Mouse (Mus musculus): Measurements from ENCODE around the gene Hist1h4h. TPM values are rescaled to one million over a fixed set of nuclear protein-coding genes. Genes with fewer than 3 reads are reported as not detected.

Hist1h4h gene
- total RNA-seq, 4 experiments from 2014 or later: 381 to 523 (median 406) TPM

DNA sequence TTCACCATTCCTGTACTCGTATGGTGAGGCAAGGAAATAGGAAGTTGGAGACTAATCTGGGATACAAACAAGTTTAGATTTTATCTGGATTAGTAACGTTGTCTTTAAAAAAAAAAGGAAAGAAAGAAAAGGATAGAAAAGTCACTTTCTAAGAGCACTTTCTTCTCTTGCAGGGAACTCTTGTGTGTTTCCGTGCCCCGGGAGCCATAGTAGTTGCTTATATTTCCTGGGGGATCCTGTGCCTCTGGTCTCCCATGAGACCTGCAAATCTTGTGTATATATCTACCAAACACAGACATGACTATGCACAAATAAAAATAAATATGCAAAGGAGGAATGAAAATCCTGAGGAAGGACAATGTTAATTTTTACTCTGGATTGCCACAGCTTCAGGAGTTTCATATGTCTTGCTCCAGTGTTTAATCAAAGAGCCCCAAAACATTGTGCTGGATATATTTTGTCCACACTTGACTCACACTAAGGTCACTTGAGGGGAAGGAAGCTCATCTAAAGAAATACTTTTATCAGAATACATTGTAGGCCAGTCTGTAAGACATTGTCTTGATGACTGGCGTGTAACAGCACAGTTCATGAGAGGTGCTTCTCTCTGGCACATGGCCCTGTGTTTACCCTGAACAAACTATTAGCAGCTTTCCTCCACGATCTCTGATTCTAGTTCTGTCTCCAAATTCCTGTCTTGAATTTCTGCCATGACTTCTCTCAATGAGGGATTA is 46.2 kb downstream of the Hist1h4h start:
- DNase-seq: no peak

DNA sequence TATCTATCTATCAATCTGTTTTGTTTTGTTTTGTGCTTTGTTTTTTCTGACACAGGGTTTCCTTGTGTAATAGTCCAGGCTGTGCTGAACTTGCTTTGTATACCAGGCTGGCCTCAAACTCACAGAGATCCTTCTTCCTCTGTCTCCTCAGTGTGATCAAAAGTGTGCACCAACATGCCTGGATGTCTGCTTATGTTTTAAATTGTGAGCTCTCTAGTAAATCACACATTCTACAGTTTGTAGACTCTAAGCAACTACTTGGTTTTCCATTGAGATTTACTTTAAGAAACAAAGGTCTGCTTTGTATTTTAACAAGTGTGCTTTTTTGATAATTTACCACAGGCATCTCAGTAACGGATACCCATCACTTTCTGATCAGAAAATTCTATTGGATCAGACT is 47.0 kb downstream of the Hist1h4h start:
- DNase-seq: no peak

Small RNA genes within 50 kb of the gene (microRNA-seq; reads per million reads assigned to microRNA genes)
- 0 reads per million in 2 experiments for gene Gm44297
- 0 reads per million in 2 experiments for gene Gm44359
- gene Gm44394: 0 reads per million in 2 experiments
- 0 to 0.67 reads per million in 2 experiments for gene n-TStga1

Other genes starting within 250 kb of the Hist1h4h start
- 10 to 100 TPM; 20.0 to 26.5 (median 23.6) TPM for gene Zfp322a, start 161.8 kb upstream of the Hist1h4h start, total RNA-seq (2022)
- gene Abt1, start 107.2 kb upstream of the Hist1h4h start, total RNA-seq (2022): 1 to 10 TPM; 6.5 to 7.8 (median 7.1) TPM
- not detected for gene Btn1a1, start 65.1 kb upstream of the Hist1h4h start, total RNA-seq (2022)
- gene Btn2a2, start 42.2 kb upstream of the Hist1h4h start, total RNA-seq (2022): not detected
- gene Hist1h2af, start 2.9 kb downstream of the Hist1h4h start, total RNA-seq (2022): 10 to 100 TPM in 3 of 4 experiments, 1 to 10 TPM in 1; 8.2 to 20.8 (median 16.2) TPM
- gene Hist1h3g, start 4.4 kb downstream of the Hist1h4h start, total RNA-seq (2022): 1 to 10 TPM; 3.2 to 5.6 (median 4.7) TPM
- 1 to 10 TPM; 2.2 to 3.4 (median 2.9) TPM for gene Hist1h2bh, start 12.3 kb downstream of the Hist1h4h start, total RNA-seq (2022)
- 10 to 100 TPM; 16.8 to 22.6 (median 20.7) TPM for gene Hist1h3f, start 13.0 kb downstream of the Hist1h4h start, total RNA-seq (2022)
- 10 to 100 TPM; 54.2 to 65.8 (median 58.8) TPM for gene Hist1h4f, start 20.6 kb downstream of the Hist1h4h start, total RNA-seq (2022)
- 1 to 10 TPM; 2.2 to 3.9 (median 3.1) TPM for gene Hist1h1d, start 22.2 kb downstream of the Hist1h4h start, total RNA-seq (2022)
- gene Hist1h3e, start 31.3 kb downstream of the Hist1h4h start, total RNA-seq (2022): 10 to 100 TPM; 48.1 to 62.5 (median 53.5) TPM
- 1 to 10 TPM; 4.5 to 9.9 (median 6.6) TPM for gene Hist1h2ae, start 40.2 kb downstream of the Hist1h4h start, total RNA-seq (2022)
- 10 to 100 TPM; 55.2 to 81.2 (median 75.0) TPM for gene Hist1h2bg, start 40.3 kb downstream of the Hist1h4h start, total RNA-seq (2022)
- 10 to 100 TPM; 18.7 to 29.5 (median 23.2) TPM for gene Hist1h2bf, start 43.1 kb downstream of the Hist1h4h start, total RNA-seq (2022)
- gene Hist1h2ad, start 43.3 kb downstream of the Hist1h4h start, total RNA-seq (2022): 1 to 10 TPM; 4.8 to 9.8 (median 5.8) TPM
- 1 to 10 TPM; 2.9 to 4.8 (median 3.3) TPM for gene Hist1h3d, start 44.7 kb downstream of the Hist1h4h start, total RNA-seq (2022)
- gene Hist1h4d, start 50.5 kb downstream of the Hist1h4h start, total RNA-seq (2022): 100 to 1,000 TPM; 116 to 151 (median 145) TPM
- 10 to 100 TPM; 11.0 to 15.5 (median 13.2) TPM for gene Hist1h2be, start 90.1 kb downstream of the Hist1h4h start, total RNA-seq (2022)
- gene Hist1h1e, start 91.5 kb downstream of the Hist1h4h start, total RNA-seq (2022): 10 to 100 TPM; 61.3 to 77.8 (median 63.8) TPM
- 1 to 10 TPM; 1.8 to 3.2 (median 2.3) TPM for gene Hist1h2ac, start 152.9 kb downstream of the Hist1h4h start, total RNA-seq (2022)
- gene Hist1h2bc, start 153.1 kb downstream of the Hist1h4h start, total RNA-seq (2022): 100 to 1,000 TPM; 105 to 176 (median 135) TPM
- gene Hist1h1t, start 164.8 kb downstream of the Hist1h4h start, total RNA-seq (2022): under 1 TPM in 1 of 4 experiments, not detected in 3; 0.26 TPM
- gene Hist1h4c, start 167.4 kb downstream of the Hist1h4h start, total RNA-seq (2022): 10 to 100 TPM; 71.9 to 93.9 (median 88.6) TPM
- 10 to 100 TPM; 27.4 to 41.7 (median 33.5) TPM for gene Hfe, start 179.8 kb downstream of the Hist1h4h start, total RNA-seq (2022)
- 100 to 1,000 TPM; 212 to 290 (median 255) TPM for gene Hist1h1c, start 207.8 kb downstream of the Hist1h4h start, total RNA-seq (2022)
- 10 to 100 TPM in 1 of 4 experiments, 1 to 10 TPM in 3; 4.3 to 10.9 (median 7.4) TPM for gene Hist1h3c, start 214.6 kb downstream of the Hist1h4h start, total RNA-seq (2022)
- gene Hist1h2bb, start 215.7 kb downstream of the Hist1h4h start, total RNA-seq (2022): 10 to 100 TPM; 14.8 to 24.3 (median 20.0) TPM
- gene Hist1h2ab, start 220.1 kb downstream of the Hist1h4h start, total RNA-seq (2022): 10 to 100 TPM; 24.0 to 37.5 (median 29.3) TPM
- gene Hist1h3b, start 221.2 kb downstream of the Hist1h4h start, total RNA-seq (2022): 10 to 100 TPM; 18.1 to 29.8 (median 26.6) TPM
- gene Hist1h4b, start 226.0 kb downstream of the Hist1h4h start, total RNA-seq (2022): 100 to 1,000 TPM in 1 of 4 experiments, 10 to 100 TPM in 3; 69.6 to 104 (median 91.8) TPM
- gene Hist1h4a, start 230.2 kb downstream of the Hist1h4h start, total RNA-seq (2022): 10 to 100 TPM; 18.1 to 29.1 (median 26.8) TPM
- 10 to 100 TPM; 28.7 to 37.4 (median 36.4) TPM for gene Hist1h3a, start 231.3 kb downstream of the Hist1h4h start, total RNA-seq (2022)
- 10 to 100 TPM; 16.7 to 20.1 (median 18.6) TPM for gene Hist1h1a, start 232.6 kb downstream of the Hist1h4h start, total RNA-seq (2022)
- gene Trim38, start 238.9 kb downstream of the Hist1h4h start, total RNA-seq (2022): under 1 TPM in 3 of 4 experiments, not detected in 1; 0.24 to 0.48 (median 0.26) TPM